Mouse (Mus musculus) midbrain, embryonic 14.5 days (tissue): Measurements from ENCODE around the gene Twsg1. TPM values are rescaled to one million over a fixed set of nuclear protein-coding genes. Genes with fewer than 3 reads are reported as not detected.

ENCODE experiments used
- ATAC-seq: fragments of 200-750 bp; cut with Nextera tagmentation; 2 replicates; pipeline ENCODE4 v1.8.0; 2017; ENCODE audit warnings: moderate number of reproducible peaks, moderate library complexity; ENCODE audit not compliant: low FRiP score, low TSS enrichment
- DNase-seq: peaks from one replicate; pipeline ENCODE4 v3.0.0-alpha.2; 2015
- H3K27ac ChIP-seq: fragments of 300-500 bp; sonication (generic); replicated peaks from 2 replicates; pipeline ENCODE4 v1.5.1; 2014; ENCODE audit warnings: mild to moderate bottlenecking, low read depth, low read length, moderate library complexity
- H3K27me3 ChIP-seq: fragments of 300-500 bp; sonication (generic); 2 replicates; pipeline ENCODE4 v1.6.1; 2014; ENCODE audit warnings: low read length, control low read depth, mixed read lengths; ENCODE audit not compliant: control insufficient read depth, insufficient read depth
- H3K36me3 ChIP-seq: fragments of 300-500 bp; sonication (generic); 2 replicates; pipeline ENCODE4 v1.6.1; 2014; ENCODE audit warnings: low read length, control low read depth; ENCODE audit not compliant: control insufficient read depth, insufficient read depth
- H3K4me1 ChIP-seq: fragments of 300-500 bp; sonication (generic); 2 replicates; pipeline ENCODE4 v1.6.1; 2014; ENCODE audit warnings: mild to moderate bottlenecking, antibody characterized with exemption, low read length, control low read depth; ENCODE audit not compliant: control insufficient read depth, insufficient read depth
- H3K4me2 ChIP-seq: fragments of 300-500 bp; sonication (generic); 2 replicates; pipeline ENCODE4 v1.6.1; 2014; ENCODE audit warnings: mild to moderate bottlenecking, low read length, moderate library complexity
- H3K4me3 ChIP-seq: fragments of 300-500 bp; sonication (generic); replicated peaks from 2 replicates; pipeline ENCODE4 v1.5.1; 2014; ENCODE audit warnings: low read depth, low read length
- H3K9ac ChIP-seq: fragments of 300-500 bp; sonication (generic); replicated peaks from 2 replicates; pipeline ENCODE4 v1.6.1; 2014; ENCODE audit warnings: mild to moderate bottlenecking, low read length, moderate library complexity
- H3K9me3 ChIP-seq: fragments of 300-500 bp; sonication (generic); 2 replicates; pipeline ENCODE4 v1.6.1; 2016; ENCODE audit warnings: low read length, control low read depth, mixed read lengths; ENCODE audit not compliant: control insufficient read depth
- WGBS: fragments of 180-500 bp; shearing (Covaris S2); extraction: QIAGEN DNeasy Blood & Tissue Kit; methylation state at CpG from one replicate; pipeline ENCODE4 v1.1.7; 2014; 5-methylcytosine and 5-hydroxymethylcytosine counted together
- polyA plus RNA-seq: library from polyadenylated mRNA; unstranded; fragments of >200 nt; fragmentation: Nextera tagmentation; extraction: Ambion mirVana; gene quantifications from 2 replicates; pipeline ENCODE4 v1.2.1, GENCODE M21; 2014

Gene Twsg1
- polyA plus RNA-seq, 1 experiment from 2014 or later = 71.4 TPM

- WGBS = 83% methylated on average over 15 of the region's 15 CpGs
These were observed 39.5 kb downstream of the Twsg1 start for GRCm38 (mm10) chr17:65911285-65912069.

GRCm38 (mm10) chr17:65908270-65908669, 42.8 kb downstream of the Twsg1 start:
- Histone ChIP-seq H3K27me3 (no peaks in the 10 kb centered on the region), H3K4me1 (no peaks in the 10 kb centered on the region), H3K27ac (no peak overlapping the region), H3K36me3 (no peaks in the 10 kb centered on the region), H3K9ac (no peak overlapping the region), H3K4me3 (no peak overlapping the region), H3K4me2 (no peak overlapping the region), H3K9me3 (no peaks in the 10 kb centered on the region)
- ATAC-seq (no peak), DNase-seq (no peak)

More at GRCm38 (mm10) chr17:65911285-65912069, 39.5 kb downstream of the Twsg1 start:
- no peak overlapping the region for H3K27ac ChIP-seq
- no peak for DNase-seq
- H3K9me3 ChIP-seq = no peaks in the 10 kb centered on the region
- no peak for ATAC-seq
- H3K4me1 ChIP-seq = no peaks in the 10 kb centered on the region
- H3K9ac ChIP-seq = no peak overlapping the region
- no peaks in the 10 kb centered on the region for H3K27me3 ChIP-seq
- no peaks in the 10 kb centered on the region for H3K36me3 ChIP-seq
- H3K4me2 ChIP-seq = no peak overlapping the region
- no peak overlapping the region for H3K4me3 ChIP-seq

- no peak overlapping the region for H3K27ac ChIP-seq
- ATAC-seq = no peak
- DNase-seq = no peak
- H3K9ac ChIP-seq = no peak overlapping the region
- no peak overlapping the region for H3K4me2 ChIP-seq
- WGBS = 71% methylated on average over 11 of the region's 11 CpGs
- H3K4me1 ChIP-seq = no peaks in the 10 kb centered on the region
- H3K36me3 ChIP-seq = no peaks in the 10 kb centered on the region
- no peaks in the 10 kb centered on the region for H3K27me3 ChIP-seq
- 0 out of 2 replicates have a peak, but pooled peaks cover 2% of the 10 kb centered on the region for H3K9me3 ChIP-seq
- no peak overlapping the region for H3K4me3 ChIP-seq
These were observed 44.1 kb downstream of the Twsg1 start for GRCm38 (mm10) chr17:65906895-65907401.

GRCm38 (mm10) chr17:65906313-65906894, 44.6 kb downstream of the Twsg1 start:
- Histone ChIP-seq H3K9ac (no peak overlapping the region), H3K4me2 (no peak overlapping the region), H3K27ac (no peak overlapping the region), H3K4me3 (no peak overlapping the region), H3K4me1 (no peaks in the 10 kb centered on the region), H3K36me3 (no peaks in the 10 kb centered on the region), H3K27me3 (no peaks in the 10 kb centered on the region), H3K9me3 (0 out of 2 replicates have a peak, but pooled peaks cover 2% of the 10 kb centered on the region)
- ATAC-seq = no peak
- WGBS = 49% methylated on average over 12 of the region's 12 CpGs
- no peak for DNase-seq

- Histone ChIP-seq H3K4me3 (no peak overlapping the region), H3K9me3 (0 out of 2 replicates have a peak, but pooled peaks cover 2% of the 10 kb centered on the region), H3K9ac (no peak overlapping the region), H3K4me1 (no peaks in the 10 kb centered on the region), H3K27me3 (no peaks in the 10 kb centered on the region), H3K4me2 (0 out of 2 replicates have a peak overlapping the region, but pooled peaks have one; percentile 2), H3K27ac (no peak overlapping the region), H3K36me3 (no peaks in the 10 kb centered on the region)
- DNase-seq (peak; percentile 63), ATAC-seq (no peak)
- WGBS = 44% methylated on average over 14 of the region's 14 CpGs
These were observed 45.8 kb downstream of the Twsg1 start for GRCm38 (mm10) chr17:65905241-65905640.

GRCm38 (mm10) chr17:65903826-65904225, 47.2 kb downstream of the Twsg1 start:
- H3K27ac ChIP-seq = no peak overlapping the region
- no peaks in the 10 kb centered on the region for H3K36me3 ChIP-seq
- no peak overlapping the region for H3K9ac ChIP-seq
- 91% methylated on average over 8 of the region's 8 CpGs for WGBS
- no peaks in the 10 kb centered on the region for H3K27me3 ChIP-seq
- H3K4me3 ChIP-seq = no peak overlapping the region
- 0 out of 2 replicates have a peak, but pooled peaks cover 2% of the 10 kb centered on the region for H3K9me3 ChIP-seq
- DNase-seq = no peak
- H3K4me2 ChIP-seq = no peak overlapping the region
- H3K4me1 ChIP-seq = no peaks in the 10 kb centered on the region
- no peak for ATAC-seq

- H3K9ac ChIP-seq = no peak overlapping the region
- no peaks in the 10 kb centered on the region for H3K4me1 ChIP-seq
- ATAC-seq (no peak), DNase-seq (no peak)
- no peak overlapping the region for H3K4me2 ChIP-seq
- 100% methylated on average over 1 of the region's 1 CpGs for WGBS
- H3K27ac ChIP-seq = no peak overlapping the region
- H3K36me3 ChIP-seq = no peaks in the 10 kb centered on the region
- 0 out of 2 replicates have a peak, but pooled peaks cover 2% of the 10 kb centered on the region for H3K9me3 ChIP-seq
- no peaks in the 10 kb centered on the region for H3K27me3 ChIP-seq
- H3K4me3 ChIP-seq = no peak overlapping the region
These were observed 48.0 kb downstream of the Twsg1 start for GRCm38 (mm10) chr17:65903011-65903410.

- H3K4me1 ChIP-seq = no peaks in the 10 kb centered on the region
- no peaks in the 10 kb centered on the region for H3K27me3 ChIP-seq
- no peak overlapping the region for H3K4me2 ChIP-seq
- no peak overlapping the region for H3K4me3 ChIP-seq
- ATAC-seq (no peak), DNase-seq (no peak)
- 92% methylated on average over 6 of the region's 6 CpGs for WGBS
- no peak overlapping the region for H3K9ac ChIP-seq
- no peaks in the 10 kb centered on the region for H3K36me3 ChIP-seq
- H3K9me3 ChIP-seq = 0 out of 2 replicates have a peak, but pooled peaks cover 2% of the 10 kb centered on the region
- no peak overlapping the region for H3K27ac ChIP-seq
These were observed 48.7 kb downstream of the Twsg1 start for GRCm38 (mm10) chr17:65902281-65902680.
